Mouse (Mus musculus) ES-E14 (cell line): ENCODE measurements around the gene Psd.

Source experiments
- HCFC1 ChIP-seq: IDR thresholded peaks from 2 replicates; pipeline ENCODE4 v1.6.1; 2012; ENCODE audit warnings: low read length, inconsistent platforms, borderline replicate concordance; ENCODE audit not compliant: insufficient read depth
- ZC3H11A ChIP-seq: IDR thresholded peaks from 2 replicates; pipeline ENCODE4 v1.6.1; 2012; ENCODE audit warnings: low read depth, mild to moderate bottlenecking, inconsistent platforms, low read length, borderline replicate concordance
- ZNF384 ChIP-seq: IDR thresholded peaks from 2 replicates; pipeline ENCODE4 v1.6.1; 2012; ENCODE audit warnings: low read depth, low read length, inconsistent platforms

- TF ChIP-seq HCFC1 (no peak), ZC3H11A (no peak), ZNF384 (no peak)
Observed at GRCm38 (mm10) chr19:46320076-46320785, 6.7 kb downstream of the Psd start.
